Mouse (Mus musculus) heart, embryonic 14.5 days (tissue): ENCODE measurements around the gene Zbtb3. TPM values are rescaled to one million over a fixed set of nuclear protein-coding genes. Genes with fewer than 3 reads are reported as not detected.

ENCODE experiments used
- ATAC-seq: fragments of 200-750 bp; cut with Nextera tagmentation; 2 replicates; pipeline ENCODE4 v1.8.0; 2017; ENCODE audit warnings: low read depth, moderate TSS enrichment; ENCODE audit not compliant: insufficient number of reproducible peaks, insufficient read depth, low FRiP score
- H3K27ac ChIP-seq, 2 experiments: fragments of 200-500 bp in 1 of 2; fragments of 300-500 bp in 1 of 2; sonication (generic) in 1 of 2; replicated peaks in 1 of 2; 2 replicates each; pipeline ENCODE4 v1.5.1; 2012 to 2014; ENCODE audit warnings: low read depth in 2 of 2, low read length in 2 of 2, control low read depth in 1 of 2, mild to moderate bottlenecking in 1 of 2, mixed read lengths in 1 of 2; ENCODE audit not compliant: control insufficient read depth in 1 of 2, insufficient read depth in 1 of 2
- H3K27me3 ChIP-seq: fragments of 300-500 bp; sonication (generic); 2 replicates; pipeline ENCODE4 v1.6.1; 2014; ENCODE audit warnings: mild to moderate bottlenecking, low read length, control low read depth; ENCODE audit not compliant: control insufficient read depth, insufficient read depth
- H3K36me3 ChIP-seq: fragments of 300-500 bp; sonication (generic); 2 replicates; pipeline ENCODE4 v1.6.1; 2014; ENCODE audit warnings: mild to moderate bottlenecking, control low read depth, low read length, mixed read lengths; ENCODE audit not compliant: control insufficient read depth, insufficient read depth
- H3K4me1 ChIP-seq, 2 experiments: fragments of 200-500 bp in 1 of 2; fragments of 300-500 bp in 1 of 2; sonication (generic) in 1 of 2; 2 replicates each; pipeline ENCODE4 v1.6.1; 2012 to 2014; ENCODE audit warnings: low read length in 2 of 2, control low read depth in 1 of 2, mixed read lengths in 1 of 2; ENCODE audit not compliant: control insufficient read depth in 2 of 2, insufficient read depth in 2 of 2
- H3K4me2 ChIP-seq: fragments of 300-500 bp; sonication (generic); 2 replicates; pipeline ENCODE4 v1.6.1; 2014; ENCODE audit warnings: mild to moderate bottlenecking, low read length
- H3K4me3 ChIP-seq, 2 experiments: fragments of 200-500 bp in 1 of 2; fragments of 300-500 bp in 1 of 2; sonication (generic) in 1 of 2; 2 replicates each; pipeline ENCODE4 v1.5.1; 2012 to 2014; ENCODE audit warnings: low read length in 2 of 2, mild to moderate bottlenecking in 2 of 2, control low read depth in 1 of 2, low read depth in 1 of 2, moderate library complexity in 1 of 2; ENCODE audit not compliant: control insufficient read depth in 1 of 2, insufficient read depth in 1 of 2
- H3K9ac ChIP-seq: fragments of 300-500 bp; sonication (generic); 2 replicates; pipeline ENCODE4 v1.6.1; 2014; ENCODE audit warnings: mild to moderate bottlenecking, low read length
- H3K9me3 ChIP-seq: fragments of 300-500 bp; sonication (generic); 2 replicates; pipeline ENCODE4 v1.6.1; 2016; ENCODE audit warnings: low read length, control low read depth; ENCODE audit not compliant: control insufficient read depth
- WGBS: fragments of 180-500 bp; shearing (Covaris S2); extraction: QIAGEN DNeasy Blood & Tissue Kit; methylation state at CpG from one replicate; pipeline ENCODE4 v1.1.7; 2014; 5-methylcytosine and 5-hydroxymethylcytosine counted together
- polyA plus RNA-seq: library from polyadenylated mRNA; unstranded; fragments of >200 nt; fragmentation: Nextera tagmentation; extraction: Ambion mirVana; gene quantifications from 2 replicates; pipeline ENCODE4 v1.2.1, GENCODE M21; 2014

Gene Zbtb3
- polyA plus RNA-seq, 1 experiment from 2014 or later, result 3.0 TPM

DNA sequence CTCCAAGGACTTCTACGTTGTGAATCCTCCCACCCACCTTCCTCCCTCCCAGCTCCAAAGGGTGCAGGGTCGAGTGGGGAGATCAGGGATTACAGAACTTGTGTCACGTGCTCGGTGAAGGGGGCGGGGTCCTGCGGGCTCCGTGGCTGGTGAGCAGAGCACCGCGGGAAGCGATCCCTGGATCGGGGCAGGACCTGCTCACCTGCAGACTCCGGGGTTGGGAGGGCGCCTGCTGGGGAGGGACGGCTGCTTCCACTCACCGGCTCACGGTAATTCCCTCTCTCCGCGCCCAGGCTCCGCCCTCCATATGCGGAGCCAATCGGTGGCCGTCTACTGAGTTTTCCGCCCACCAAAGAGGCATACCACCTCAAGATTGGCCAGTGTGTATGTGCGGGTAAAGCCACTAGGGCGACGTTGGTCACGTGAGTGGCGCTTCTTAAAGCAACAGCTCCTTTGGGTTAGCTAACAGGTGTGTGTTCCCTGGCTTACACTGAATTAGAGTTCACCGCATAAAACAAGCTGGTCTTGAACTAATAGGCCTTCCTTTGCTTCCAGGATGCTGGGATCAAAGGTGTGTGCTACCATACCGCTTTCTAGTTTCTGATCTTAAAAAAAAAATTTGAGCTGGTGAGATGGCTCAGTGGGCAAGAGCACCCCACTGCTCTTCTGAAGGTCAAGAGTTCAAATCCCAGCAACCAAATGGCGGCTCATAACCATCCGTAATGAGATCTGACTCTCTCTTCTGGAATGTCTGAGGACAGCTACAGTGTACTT lies 16.2 kb upstream of the Zbtb3 start, which contains the start of gene Taf6l:
TSS of gene Taf6l (minus strand) at position 410 of the 774 bp plus-strand sequence.
- Histone ChIP-seq H3K27me3 (no peaks in the 10 kb centered on the region), H3K9me3 (no peaks in the 10 kb centered on the region), H3K4me3 (peak within 1 kb of the TSS; percentile 67 to 85), H3K4me1 (0 out of 4 replicates have a peak, but pooled peaks cover 0 to 6% of the 10 kb centered on the region in 2 experiments), H3K9ac (peak within 1 kb of the TSS; percentile 79), H3K27ac (peak within 1 kb of the TSS; percentile 35 to 80; a peak in 3 of 4 replicates), H3K36me3 (peaks cover 26% of the 10 kb centered on the region), H3K4me2 (peak within 1 kb of the TSS; percentile 86)
- WGBS, result under 1% methylated on average over 32 of the region's 32 CpGs
- peak; percentile 99 for ATAC-seq

DNA sequence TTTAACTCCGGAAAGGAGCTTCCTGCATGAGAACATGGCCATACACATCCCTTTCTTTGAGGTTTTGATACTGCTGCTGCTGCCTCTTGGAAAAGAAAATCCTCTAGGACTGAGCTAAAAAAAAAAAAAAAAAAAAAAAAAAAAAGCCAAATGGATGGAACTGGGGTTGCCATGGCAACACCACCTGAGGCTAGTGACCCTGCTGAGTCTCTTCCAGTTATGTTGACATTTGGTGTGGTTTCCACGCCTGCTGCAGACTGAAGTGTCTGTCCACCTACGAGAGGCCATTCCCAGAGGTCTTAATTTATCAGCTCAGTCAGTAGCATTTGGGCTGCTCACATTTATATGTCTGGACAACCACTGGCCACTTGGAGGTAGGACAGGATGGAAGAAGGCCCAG lies 13.8 kb upstream of the Zbtb3 start:
- Histone ChIP-seq H3K9me3 (peaks cover 4% of the 10 kb centered on the region; the same call in 1 of the 2 replicates), H3K36me3 (peaks cover 18% of the 10 kb centered on the region), H3K4me1 (0 out of 4 replicates have a peak, but pooled peaks cover 0 to 6% of the 10 kb centered on the region in 2 experiments), H3K27me3 (no peaks in the 10 kb centered on the region), H3K4me2 (no peak overlapping the region), H3K9ac (no peak overlapping the region), H3K4me3 (no peak overlapping the region), H3K27ac (no peak overlapping the region)
- ATAC-seq, result no peak
- WGBS, result 37% methylated on average over 3 of the region's 3 CpGs

DNA sequence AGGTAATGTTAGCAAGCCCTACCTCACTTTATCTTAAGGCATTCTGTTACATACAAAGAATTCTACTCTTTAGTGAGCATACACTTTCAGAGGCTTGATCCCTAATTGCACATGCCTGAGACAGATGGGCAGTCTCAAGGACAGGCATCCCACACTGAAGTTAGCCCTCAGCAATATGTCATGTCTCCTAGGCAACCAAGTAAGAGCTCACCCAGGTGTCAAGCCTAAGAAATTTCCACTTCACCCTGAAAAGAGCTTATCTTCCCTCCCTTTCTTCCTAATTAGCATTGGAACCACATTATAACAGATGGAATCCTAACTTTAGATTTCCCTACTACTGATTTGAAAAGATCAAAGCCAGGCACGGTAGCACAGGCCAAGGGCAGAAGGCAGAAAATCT lies 13.2 kb upstream of the Zbtb3 start:
- 48% methylated on average over 1 of the region's 1 CpGs for WGBS
- ATAC-seq, result no peak
- no peak overlapping the region for H3K27ac ChIP-seq
- H3K9ac ChIP-seq, result no peak overlapping the region
- no peak overlapping the region for H3K4me3 ChIP-seq
- H3K9me3 ChIP-seq, result peaks cover 4% of the 10 kb centered on the region; the same call in 1 of the 2 replicates
- no peak overlapping the region for H3K4me2 ChIP-seq
- no peaks in the 10 kb centered on the region for H3K27me3 ChIP-seq
- 0 out of 4 replicates have a peak, but pooled peaks cover 0 to 6% of the 10 kb centered on the region in 2 experiments for H3K4me1 ChIP-seq
- H3K36me3 ChIP-seq, result peaks cover 21% of the 10 kb centered on the region

DNA sequence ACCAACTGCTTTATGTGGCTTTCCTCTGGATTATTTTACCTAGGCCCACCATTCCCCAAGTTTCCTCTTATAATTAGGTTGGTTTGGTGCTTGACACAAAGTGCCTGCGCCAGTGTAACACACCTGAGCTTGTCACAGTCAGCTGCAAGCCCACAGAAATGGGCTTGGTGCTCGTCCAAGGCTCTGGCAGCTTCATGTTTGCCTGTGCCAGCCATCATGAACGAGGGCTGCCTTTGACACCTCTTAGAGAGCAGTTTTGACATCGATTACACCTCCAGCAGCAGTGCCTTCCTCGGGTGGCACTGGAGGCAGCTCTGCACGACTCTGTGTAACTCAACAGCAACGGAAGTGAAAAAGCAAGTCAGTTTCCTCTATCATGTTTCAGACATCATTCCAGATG lies 12.2 kb upstream of the Zbtb3 start:
- no peak for ATAC-seq
- 74% methylated on average over 7 of the region's 7 CpGs for WGBS
- H3K36me3 ChIP-seq, result peaks cover 31% of the 10 kb centered on the region

GRCm38 (mm10) chr19:8798264-8798946 lies 4.0 kb upstream of the Zbtb3 start, which contains the start of gene Polr2g:
Gene Polr2g (minus strand): TSS chr19:8798577.
- peak within 1 kb of the TSS; percentile 82 for H3K4me2 ChIP-seq
- peaks cover 8 to 12% of the 10 kb centered on the region in 2 experiments for H3K4me1 ChIP-seq
- peak within 1 kb of the TSS; percentile 70 for H3K9ac ChIP-seq
- peak within 1 kb of the TSS; percentile 51 to 78 for H3K4me3 ChIP-seq
- WGBS, result 1% methylated on average over 25 of the region's 25 CpGs
- ATAC-seq, result peak; percentile 77
- no peaks in the 10 kb centered on the region for H3K9me3 ChIP-seq
- H3K27ac ChIP-seq, result peak within 1 kb of the TSS; percentile 39 to 66
- no peaks in the 10 kb centered on the region for H3K27me3 ChIP-seq
- H3K36me3 ChIP-seq, result peaks cover 35% of the 10 kb centered on the region

More for the DNA sequence above, 12.2 kb upstream of the Zbtb3 start:
- Histone ChIP-seq H3K9ac (no peak overlapping the region), H3K27ac (no peak overlapping the region), H3K4me1 (0 out of 4 replicates have a peak, but pooled peaks cover 0 to 6% of the 10 kb centered on the region in 2 experiments), H3K4me3 (no peak overlapping the region), H3K27me3 (no peaks in the 10 kb centered on the region), H3K4me2 (no peak overlapping the region), H3K9me3 (peaks cover 4% of the 10 kb centered on the region; the same call in 1 of the 2 replicates)

GRCm38 (mm10) chr19:8798947-8799315 lies 3.4 kb upstream of the Zbtb3 start:
- Histone ChIP-seq H3K4me1 (peaks cover 8 to 12% of the 10 kb centered on the region in 2 experiments), H3K36me3 (peaks cover 30% of the 10 kb centered on the region), H3K4me2 (peak overlapping the region; percentile 82), H3K9ac (peak overlapping the region; percentile 70), H3K4me3 (peak overlapping the region in 1 of 2 experiments; percentile 51; a peak in 1 of 4 replicates), H3K27ac (no peak overlapping the region), H3K27me3 (no peaks in the 10 kb centered on the region), H3K9me3 (no peaks in the 10 kb centered on the region)
- no peak for ATAC-seq

GRCm38 (mm10) chr19:8803204-8803780 lies 937 bp downstream of the Zbtb3 start:
- Histone ChIP-seq H3K9ac (no peak overlapping the region), H3K4me2 (peak overlapping the region; percentile 56), H3K9me3 (no peaks in the 10 kb centered on the region), H3K27me3 (no peaks in the 10 kb centered on the region), H3K36me3 (peaks cover 40% of the 10 kb centered on the region), H3K4me1 (peaks cover 5 to 8% of the 10 kb centered on the region in 2 experiments), H3K27ac (no peak overlapping the region), H3K4me3 (peak overlapping the region in 1 of 2 experiments; percentile 46; a peak in 2 of 4 replicates)
- no peak for ATAC-seq
- 84% methylated on average over 9 of the region's 9 CpGs for WGBS
